Mouse (Mus musculus): ENCODE measurements around the gene Errfi1.

DNA sequence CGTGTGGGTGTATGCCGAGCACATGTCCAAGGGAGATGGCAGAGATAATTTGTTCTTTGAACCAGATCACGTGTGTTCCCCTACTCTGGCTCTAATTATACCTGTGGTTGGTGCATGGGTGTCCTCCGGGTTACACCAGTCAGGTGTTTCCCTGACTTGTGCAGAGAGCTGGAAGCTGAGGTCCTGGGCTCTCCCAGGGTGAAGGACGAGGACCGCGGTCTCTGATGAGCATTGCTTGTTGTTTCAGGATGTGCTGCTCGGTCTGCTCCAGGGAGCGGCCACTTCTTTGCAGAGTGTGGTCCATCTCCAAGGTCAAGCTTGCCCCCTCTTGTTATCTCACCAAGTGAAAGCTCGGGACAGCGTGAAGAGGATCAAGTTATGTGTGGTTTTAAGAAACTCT is 12.3 kb downstream of the Errfi1 start:
- TF ChIP-seq CTCF (IDR thresholded peaks at IDR 0.05; ENCODE audit: borderline replicate concordance, extremely low read depth, insufficient read depth, insufficient read length) = no peak
- no peak for TF ChIP-seq POLR2A (IDR thresholded peaks at IDR 0.05; ENCODE audit: borderline replicate concordance, extremely low read depth, insufficient read depth, insufficient read length, poor library complexity, severe bottlenecking)

Data from brain, embryonic 14.5 days (tissue).